Mouse (Mus musculus) right cerebral cortex, adult 18-20 months (tissue): ENCODE data around the gene Bcar3.
A peak's percentile ranks its signal among the peaks of the same experiment; 100 is the strongest.

Source experiments
- DNase-seq: peaks from one replicate; pipeline ENCODE4 v3.0.0; 2022; ENCODE audit warnings: mixed read lengths

Bcar3 gene

DNA sequence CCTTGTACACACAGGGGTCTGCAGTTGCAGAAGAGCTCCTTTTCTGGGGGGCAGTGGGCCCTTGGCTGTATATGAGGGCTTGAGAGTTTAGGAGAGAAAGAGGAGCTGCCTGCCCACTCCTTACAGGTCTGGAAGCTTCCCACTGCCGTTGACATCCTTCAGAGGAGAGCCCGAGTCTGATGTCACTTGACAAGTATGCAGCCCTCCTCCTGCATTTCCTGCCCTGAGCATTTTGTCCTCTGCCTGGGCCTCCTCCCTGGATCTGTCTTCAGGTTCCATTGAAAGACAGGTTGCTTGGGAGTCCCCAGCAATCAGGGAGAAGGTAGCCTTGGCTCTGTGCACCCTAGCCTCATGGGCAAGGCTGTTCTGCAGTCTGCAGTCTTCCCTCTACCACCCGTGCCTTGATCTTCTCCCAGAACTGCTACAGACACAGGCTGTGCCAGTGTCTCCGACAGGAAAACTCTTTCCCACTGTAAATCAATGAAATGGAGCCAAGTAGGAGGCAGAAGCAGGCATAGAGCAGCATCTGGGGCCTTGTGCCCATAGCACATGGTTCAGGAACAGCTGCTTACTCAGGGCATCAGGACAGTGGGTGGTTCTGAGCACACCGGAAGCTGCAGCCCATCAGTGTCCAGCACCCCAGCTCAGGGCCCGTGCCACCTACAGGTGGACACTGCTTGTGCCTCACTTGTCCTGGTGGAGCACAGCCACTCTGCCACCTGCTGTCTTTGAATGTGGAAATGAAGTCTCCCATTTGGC is 221.8 kb downstream of the Bcar3 start:
- no peak for DNase-seq

DNA sequence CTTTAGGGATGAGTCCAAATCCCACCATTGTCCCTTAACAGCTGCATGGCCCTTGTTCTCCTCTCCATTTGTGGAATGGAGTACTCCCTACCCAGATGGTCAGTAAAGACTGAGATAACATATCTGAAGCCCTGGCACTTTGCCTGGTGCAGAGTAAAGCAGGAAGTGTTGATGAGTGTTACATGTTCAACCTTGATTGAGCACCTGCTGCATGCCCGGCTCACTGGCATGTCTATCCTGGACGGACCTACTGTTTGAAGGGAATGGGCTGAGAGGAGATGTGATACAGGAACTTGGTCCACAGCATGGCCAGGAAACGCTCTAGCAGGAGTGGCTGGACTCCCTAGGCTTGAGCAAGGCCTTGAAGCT is 222.4 kb downstream of the Bcar3 start:
- no peak for DNase-seq

- DNase-seq: no peak
Measured at GRCm38 (mm10) chr3:122517726-122518125, 223.8 kb downstream of the Bcar3 start.

GRCm38 (mm10) chr3:122518231-122518736 is 224.3 kb downstream of the Bcar3 start:
- no peak for DNase-seq

GRCm38 (mm10) chr3:122519082-122519481 is 225.1 kb downstream of the Bcar3 start:
- no peak for DNase-seq

- no peak for DNase-seq
Measured at GRCm38 (mm10) chr3:122520365-122520764, 226.4 kb downstream of the Bcar3 start.

- no peak for DNase-seq
Measured at GRCm38 (mm10) chr3:122520875-122521274, 226.9 kb downstream of the Bcar3 start.

DNA sequence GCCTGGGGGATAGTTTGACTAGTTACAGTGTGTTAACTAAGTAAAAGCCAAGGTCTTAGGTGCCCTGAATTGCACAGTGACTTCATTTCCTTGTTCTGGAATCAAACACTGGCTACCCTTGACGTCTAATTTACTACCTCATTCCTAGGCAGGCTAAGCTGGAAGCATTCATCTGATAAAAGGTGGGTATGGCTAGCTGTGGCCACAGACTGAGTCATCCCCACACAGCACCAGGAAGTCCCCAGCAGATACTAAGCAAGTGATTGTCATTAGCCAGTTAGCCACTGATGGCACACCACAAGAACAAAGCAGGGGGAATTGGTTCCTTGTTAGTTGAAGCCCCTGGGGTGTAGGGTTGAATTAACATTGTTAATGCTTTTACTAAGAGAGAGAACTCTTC is 227.4 kb downstream of the Bcar3 start:
- DNase-seq: no peak

GRCm38 (mm10) chr3:122528477-122528876 is 234.5 kb downstream of the Bcar3 start:
- no peak for DNase-seq

DNA sequence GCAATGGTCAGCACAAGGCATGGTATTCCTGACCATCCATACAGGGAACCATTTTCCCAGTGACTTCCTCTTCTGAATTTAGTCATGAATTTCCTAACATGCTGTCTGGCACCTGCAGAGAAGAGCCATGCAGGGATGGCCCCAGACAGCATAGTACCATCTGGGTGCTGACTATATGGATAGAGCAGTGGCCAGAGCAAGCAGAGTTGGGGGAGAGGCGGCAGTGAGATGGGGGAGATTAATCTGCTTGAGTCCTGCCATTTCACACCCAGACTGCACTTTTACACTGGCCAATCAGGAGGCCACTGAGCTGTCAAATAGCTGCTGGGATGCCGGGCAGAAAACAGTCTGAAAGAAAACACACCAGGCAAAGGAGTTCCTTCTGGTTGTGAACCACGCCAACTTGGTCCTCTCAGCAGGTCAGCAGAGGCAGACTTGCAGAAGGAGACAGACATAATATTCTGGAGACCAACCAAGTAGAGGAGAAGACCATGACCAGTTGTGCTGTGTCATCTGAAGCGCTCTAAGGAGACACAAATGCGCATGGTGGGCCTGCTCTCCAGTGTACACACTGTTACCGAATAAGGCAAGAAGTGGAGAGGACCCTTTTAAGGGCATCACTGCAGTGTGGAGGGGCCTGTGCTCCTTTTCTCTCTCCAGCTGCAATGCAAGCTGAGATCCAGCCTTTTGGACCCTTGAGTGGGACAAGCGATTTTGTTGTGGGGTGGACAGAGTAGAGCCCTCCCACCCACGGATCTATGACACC is 242.2 kb downstream of the Bcar3 start:
- no peak for DNase-seq

DNA sequence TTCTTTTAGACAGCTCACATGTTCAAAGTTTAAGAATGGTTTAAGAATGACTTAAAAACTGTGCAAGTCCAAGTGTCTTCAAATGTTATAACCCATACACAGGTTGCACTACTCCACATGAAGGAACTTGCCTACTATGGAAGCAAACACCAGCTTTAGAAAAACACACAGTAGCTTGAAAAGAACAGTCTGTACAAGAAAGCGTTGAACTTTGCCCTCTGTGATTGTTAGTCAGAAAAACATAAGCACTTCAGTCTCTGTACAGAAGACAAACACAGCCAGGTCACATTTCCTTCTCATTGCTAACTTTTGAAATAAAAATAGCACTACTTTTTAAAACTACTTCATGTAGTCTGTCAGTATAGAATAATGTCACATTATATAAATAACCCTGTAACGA is 244.9 kb downstream of the Bcar3 start:
- no peak for DNase-seq

GRCm38 (mm10) chr3:122539961-122540690 is 246.2 kb downstream of the Bcar3 start:
- no peak for DNase-seq

GRCm38 (mm10) chr3:122540918-122541317 is 247.0 kb downstream of the Bcar3 start:
- no peak for DNase-seq

- DNase-seq: no peak
Measured at GRCm38 (mm10) chr3:122545346-122545745, 251.4 kb downstream of the Bcar3 start.

DNA sequence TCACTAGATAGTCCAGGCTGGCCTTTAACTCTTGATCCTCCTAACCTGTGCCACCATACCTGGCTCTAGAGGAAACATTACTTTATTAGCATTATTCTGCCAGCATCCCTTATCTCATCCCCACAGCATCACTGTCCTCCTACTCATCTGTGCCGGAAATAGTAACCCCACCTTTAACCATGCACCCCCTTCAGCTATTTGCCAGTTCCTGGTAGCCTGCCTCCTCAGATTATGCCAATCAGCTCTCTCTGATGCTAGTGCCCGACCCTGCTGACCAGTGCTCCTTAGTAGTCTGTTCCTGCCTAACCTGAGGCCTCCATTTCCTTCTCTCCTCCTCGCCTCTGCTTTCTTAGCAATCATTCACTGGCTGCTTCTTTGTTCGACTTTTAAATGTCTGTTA is 253.5 kb downstream of the Bcar3 start:
- peak; percentile 20 for DNase-seq

DNA sequence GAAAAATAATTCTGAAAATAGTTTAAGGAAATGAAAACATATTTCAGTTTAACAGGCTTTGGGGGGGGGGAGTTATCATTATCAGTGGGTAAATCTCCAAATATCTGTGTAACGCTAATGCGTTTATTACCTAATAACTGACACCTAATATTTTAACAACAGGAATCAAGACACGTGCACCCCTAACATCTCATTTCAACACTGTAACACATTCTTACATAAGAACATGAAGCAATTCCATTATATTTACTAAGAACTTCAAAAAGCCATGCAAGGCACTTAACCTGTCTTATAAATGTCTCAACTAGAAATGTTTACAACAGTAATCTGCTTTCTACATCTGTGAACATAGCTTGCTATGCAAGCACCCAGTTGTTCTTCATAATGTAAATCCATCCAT is 257.2 kb downstream of the Bcar3 start:
- DNase-seq: no peak

DNA sequence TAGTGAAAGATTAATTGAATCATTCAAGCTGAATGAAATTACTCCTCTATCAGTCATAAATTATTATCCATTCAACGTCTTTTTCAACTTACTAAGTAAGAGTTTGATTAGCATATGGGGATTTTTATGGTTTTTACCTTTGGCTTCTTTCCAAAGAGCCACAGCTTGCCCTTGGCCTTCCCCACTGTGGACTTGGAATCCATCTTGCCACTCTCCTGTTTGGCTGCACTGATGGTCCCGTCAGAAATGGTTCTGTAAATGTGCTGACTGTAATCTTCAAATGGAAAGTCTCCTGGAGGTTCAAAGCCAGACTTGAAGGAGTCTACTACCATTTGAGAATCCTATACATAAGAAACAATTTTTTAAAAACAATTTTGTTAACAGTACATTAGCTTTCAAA is 263.8 kb downstream of the Bcar3 start:
- DNase-seq: no peak

- no peak for DNase-seq
Measured at GRCm38 (mm10) chr3:122565285-122565684, 271.3 kb downstream of the Bcar3 start.

DNA sequence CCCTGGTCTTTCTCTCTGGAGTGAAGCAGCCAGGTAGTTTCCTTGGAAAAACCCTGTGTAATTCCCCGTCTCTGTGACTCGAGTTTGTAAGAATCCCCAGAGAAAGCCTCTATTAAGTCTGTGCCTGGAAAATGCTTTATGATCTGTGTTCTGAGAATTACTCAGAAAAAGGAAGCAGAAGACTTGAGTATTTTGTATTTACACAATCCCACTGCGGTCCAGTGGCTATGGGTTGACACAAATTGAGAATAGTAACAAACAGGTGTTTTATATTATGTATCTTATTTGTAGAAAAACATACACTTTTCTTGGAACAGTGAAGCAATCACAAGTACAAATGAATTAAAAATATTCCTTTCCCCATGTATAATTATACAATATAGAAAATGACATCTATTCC is 272.2 kb downstream of the Bcar3 start:
- no peak for DNase-seq

- DNase-seq: no peak
Measured at GRCm38 (mm10) chr3:122566549-122566948, 272.6 kb downstream of the Bcar3 start.

DNA sequence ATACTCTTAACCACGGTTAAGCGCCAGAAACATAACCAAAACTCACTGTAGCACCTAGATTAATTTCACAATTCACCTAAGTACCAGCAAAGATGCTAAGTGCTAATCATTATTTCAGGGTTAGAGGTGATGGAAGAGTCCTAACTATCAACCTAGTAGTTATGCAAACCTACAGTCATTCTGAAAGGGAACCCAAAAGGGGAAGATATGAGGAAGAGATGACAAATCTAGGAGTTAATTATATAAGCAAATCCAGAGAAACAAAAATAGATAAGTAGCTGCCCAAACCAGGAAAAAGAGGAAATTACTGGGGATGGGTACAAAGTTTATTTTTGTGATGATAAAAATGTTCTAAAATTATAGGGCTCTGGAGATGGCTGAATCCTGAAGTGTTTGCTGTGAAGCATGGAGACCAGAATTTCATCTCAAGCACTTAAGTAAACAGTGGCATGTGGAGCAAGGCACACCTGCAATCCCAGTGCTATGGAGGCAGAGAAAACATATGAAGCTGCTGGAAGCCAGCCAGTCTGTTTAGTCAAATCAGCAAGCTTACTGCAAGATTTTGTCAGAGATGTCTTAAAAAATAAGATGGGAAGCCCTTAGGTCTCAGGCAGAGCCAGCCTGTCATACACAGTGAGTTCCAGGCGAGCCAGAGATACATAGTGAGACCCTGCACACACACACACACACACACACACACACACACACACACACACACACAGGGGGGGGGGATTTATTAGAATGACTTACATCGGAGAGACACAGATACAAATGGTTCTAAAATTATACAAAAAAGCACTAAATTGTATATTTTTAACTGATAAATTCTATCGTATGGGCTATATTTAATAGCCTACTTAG is 279.7 kb downstream of the Bcar3 start:
- DNase-seq: peak; percentile 55

DNA sequence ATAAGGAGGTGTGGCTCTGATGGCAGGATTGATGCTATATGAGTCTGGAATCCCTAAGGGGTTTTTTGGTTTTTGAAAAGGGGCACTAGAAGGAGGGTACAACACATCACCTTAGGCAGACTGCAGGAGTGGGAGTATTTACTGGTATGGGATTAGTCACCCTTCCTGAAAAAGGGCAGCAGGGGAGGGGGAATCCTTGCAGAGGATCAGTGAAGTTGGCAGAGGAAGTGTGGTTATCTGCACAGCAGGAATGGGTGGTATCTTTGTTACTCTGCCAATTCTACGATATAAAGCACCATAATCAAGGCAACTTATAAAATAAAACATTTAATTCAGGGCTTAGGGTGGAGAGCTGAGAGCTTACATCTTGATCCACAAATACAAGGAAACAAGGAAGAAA is 281.0 kb downstream of the Bcar3 start:
- no peak for DNase-seq

DNA sequence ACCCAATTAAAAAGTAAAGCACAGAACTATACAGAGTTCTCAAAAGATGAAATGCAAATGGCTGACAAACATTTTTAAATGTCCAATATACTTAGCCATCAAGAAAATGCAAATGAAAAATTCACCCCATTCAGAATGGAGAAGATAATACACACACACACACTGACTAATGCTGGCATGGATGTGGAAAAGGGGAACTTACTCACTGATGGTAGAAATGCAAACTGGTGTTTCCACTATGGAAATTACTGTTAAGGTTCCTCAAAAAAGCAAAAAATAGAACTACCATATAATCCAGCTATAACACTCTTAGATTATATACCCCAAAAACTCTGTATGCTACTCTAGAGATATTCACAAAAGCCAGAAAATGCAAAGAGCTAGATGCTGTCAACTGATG is 283.4 kb downstream of the Bcar3 start:
- no peak for DNase-seq
